Mouse (Mus musculus): Measurements from ENCODE around the gene Lbx1.

Gene Lbx1

GRCm38 (mm10) chr19:45209776-45210422 lies 25.7 kb downstream of the Lbx1 start:
- DNase-seq (ENCODE audit: low spot score): no peak

GRCm38 (mm10) chr19:45209191-45209590 lies 26.4 kb downstream of the Lbx1 start:
- DNase-seq (ENCODE audit: low spot score): no peak

GRCm38 (mm10) chr19:45208438-45209060 lies 27.1 kb downstream of the Lbx1 start:
- no peak for DNase-seq (ENCODE audit: low spot score)

- DNase-seq (ENCODE audit: low spot score): no peak
These were observed 27.8 kb downstream of the Lbx1 start for GRCm38 (mm10) chr19:45207662-45208437.

GRCm38 (mm10) chr19:45207153-45207552 lies 28.5 kb downstream of the Lbx1 start:
- DNase-seq (ENCODE audit: low spot score): no peak

GRCm38 (mm10) chr19:45205311-45206105 lies 30.1 kb downstream of the Lbx1 start:
- no peak for DNase-seq (ENCODE audit: low spot score)

- no peak for DNase-seq (ENCODE audit: low spot score)
These were observed 38.6 kb downstream of the Lbx1 start for GRCm38 (mm10) chr19:45196967-45197366.

GRCm38 (mm10) chr19:45194651-45195050 lies 41.0 kb downstream of the Lbx1 start:
- DNase-seq (ENCODE audit: low spot score): no peak

Data from layer of hippocampus, adult 11-12 months (tissue).